Mouse (Mus musculus): ENCODE measurements around the gene Gtf2a1l. TPM values are rescaled to one million over a fixed set of nuclear protein-coding genes. Genes with fewer than 3 reads are reported as not detected.

The Gtf2a1l gene
- 0.15 and 0.16 TPM in 2 replicates for polyA plus RNA-seq (2012; rRNA removed)

DNA sequence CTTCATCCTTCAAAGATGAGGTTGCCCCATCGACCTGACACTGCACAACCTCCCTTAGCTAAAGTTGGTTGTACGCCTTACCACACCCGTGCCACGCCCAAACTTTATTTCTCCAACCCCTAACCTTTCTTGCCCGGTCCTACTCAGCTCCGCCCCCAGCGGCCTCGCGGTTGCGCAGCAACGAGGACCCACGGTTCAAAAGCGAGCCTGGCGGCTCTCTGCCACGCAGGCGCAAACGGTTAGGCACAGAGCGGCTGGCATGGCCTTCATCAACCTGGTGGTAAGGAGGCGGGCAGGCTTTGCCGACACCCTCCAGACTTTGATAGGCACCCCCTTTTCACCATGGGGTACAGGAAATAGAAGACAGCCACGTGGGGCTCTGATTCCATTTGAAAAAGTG lies at the start of gene Gtf2a1l:
Gtf2a1l (plus strand) TSS at position 209 of the 400 bp plus-strand sequence.
- TF ChIP-seq CTCF (IDR thresholded peaks at IDR 0.05; ENCODE audit: borderline replicate concordance, extremely low read depth, insufficient read depth, insufficient read length), result 0 out of 2 replicates have a peak, but pooled peaks have one; percentile 13
- no peak for TF ChIP-seq POLR2A (IDR thresholded peaks at IDR 0.05; ENCODE audit: borderline replicate concordance, extremely low read depth, insufficient read depth, insufficient read length, poor library complexity, severe bottlenecking)
- DNase-seq (ENCODE audit: low read depth), result peak; percentile 58

DNA sequence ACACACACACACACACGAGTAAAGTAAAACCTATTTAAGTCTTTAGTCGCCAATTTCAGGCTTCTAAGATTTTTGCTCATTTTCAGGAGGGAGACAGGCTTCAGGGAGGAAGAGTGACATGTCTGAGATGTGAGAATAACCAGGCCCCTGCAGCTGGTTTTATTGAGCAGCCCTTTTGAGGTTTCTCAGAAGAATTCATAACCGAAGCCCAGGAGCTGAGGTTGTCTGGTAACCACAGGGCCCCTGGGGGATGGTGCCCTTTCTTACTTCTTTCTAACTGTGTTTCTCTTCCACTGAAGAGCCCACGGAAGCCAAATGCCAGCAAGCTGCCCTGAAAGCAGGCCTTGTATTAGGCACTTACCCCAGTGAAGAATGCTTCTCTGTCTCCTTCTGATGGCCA lies 47.5 kb upstream of the Gtf2a1l start:
- no peak for DNase-seq (ENCODE audit: low read depth)
- TF ChIP-seq CTCF (IDR thresholded peaks at IDR 0.05; ENCODE audit: borderline replicate concordance, extremely low read depth, insufficient read depth, insufficient read length) (no peak), POLR2A (IDR thresholded peaks at IDR 0.05; ENCODE audit: borderline replicate concordance, extremely low read depth, insufficient read depth, insufficient read length, poor library complexity, severe bottlenecking) (no peak)

DNA sequence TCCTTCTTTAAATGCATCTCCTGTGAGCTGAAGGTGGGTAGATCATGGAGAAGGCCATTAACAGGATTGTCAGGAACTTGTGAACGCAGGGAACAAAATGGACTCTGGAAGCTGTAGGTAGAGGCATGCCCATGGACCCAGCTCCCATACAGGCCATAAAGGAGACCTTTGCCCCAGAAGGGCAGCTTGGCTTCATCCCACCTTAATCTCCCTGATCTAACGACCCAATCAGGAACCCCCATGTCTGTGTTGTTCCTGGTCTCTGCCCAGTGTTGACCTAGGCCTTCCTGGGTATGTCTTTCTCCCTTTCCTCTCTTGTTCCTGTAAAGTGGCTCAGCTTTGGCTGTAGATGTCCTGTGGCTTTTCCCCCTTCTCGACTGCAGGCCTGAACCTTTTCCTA lies 47.1 kb upstream of the Gtf2a1l start:
- DNase-seq (ENCODE audit: low read depth), result no peak
- TF ChIP-seq CTCF (IDR thresholded peaks at IDR 0.05; ENCODE audit: borderline replicate concordance, extremely low read depth, insufficient read depth, insufficient read length), result no peak
- no peak for TF ChIP-seq POLR2A (IDR thresholded peaks at IDR 0.05; ENCODE audit: borderline replicate concordance, extremely low read depth, insufficient read depth, insufficient read length, poor library complexity, severe bottlenecking)

DNA sequence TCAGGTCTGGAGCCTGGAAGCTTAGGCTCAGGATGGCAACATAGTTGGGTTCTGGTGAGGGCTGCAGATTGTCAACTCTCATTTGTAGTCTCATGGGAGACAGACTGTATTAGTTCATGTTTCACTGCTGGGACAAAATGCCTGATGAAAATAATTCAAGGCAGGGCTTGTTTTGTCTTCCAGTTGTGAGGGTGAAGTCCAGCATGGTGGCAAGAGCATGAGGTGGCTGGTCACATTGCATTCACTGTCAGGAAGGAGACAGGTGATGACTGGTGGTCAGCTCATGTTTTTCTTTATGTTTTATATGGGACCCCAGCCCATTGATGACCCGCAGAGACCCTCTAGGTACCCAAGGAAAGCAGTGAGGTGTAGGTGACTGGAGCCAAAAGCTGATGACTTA lies 45.7 kb upstream of the Gtf2a1l start:
- TF ChIP-seq POLR2A (IDR thresholded peaks at IDR 0.05; ENCODE audit: borderline replicate concordance, extremely low read depth, insufficient read depth, insufficient read length, poor library complexity, severe bottlenecking) (no peak), CTCF (IDR thresholded peaks at IDR 0.05; ENCODE audit: borderline replicate concordance, extremely low read depth, insufficient read depth, insufficient read length) (no peak)
- DNase-seq (ENCODE audit: low read depth), result no peak

DNA sequence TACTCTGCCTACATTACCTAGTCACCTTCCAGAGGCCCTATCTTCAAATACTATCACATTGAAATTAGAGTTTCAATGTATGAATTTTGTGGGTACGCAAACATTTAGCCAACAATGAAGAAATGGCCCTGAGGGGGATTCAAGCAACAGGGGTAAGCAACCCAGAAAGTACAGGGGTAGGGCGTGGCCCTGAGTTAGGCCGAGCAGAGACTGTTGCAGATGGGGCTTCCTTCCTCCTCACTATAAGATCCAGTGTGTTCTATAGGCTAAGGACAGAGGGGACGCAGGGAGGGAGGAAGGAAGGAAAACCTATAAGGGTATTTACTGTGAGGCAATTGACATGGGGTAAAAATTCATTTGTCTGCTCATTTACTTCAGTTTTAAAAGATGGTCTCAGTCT lies 44.1 kb upstream of the Gtf2a1l start:
- TF ChIP-seq CTCF (IDR thresholded peaks at IDR 0.05; ENCODE audit: borderline replicate concordance, extremely low read depth, insufficient read depth, insufficient read length) (no peak), POLR2A (IDR thresholded peaks at IDR 0.05; ENCODE audit: borderline replicate concordance, extremely low read depth, insufficient read depth, insufficient read length, poor library complexity, severe bottlenecking) (no peak)

GRCm38 (mm10) chr17:88625350-88625749 lies 43.1 kb upstream of the Gtf2a1l start:
- no peak for DNase-seq (ENCODE audit: low read depth)
- TF ChIP-seq POLR2A (IDR thresholded peaks at IDR 0.05; ENCODE audit: borderline replicate concordance, extremely low read depth, insufficient read depth, insufficient read length, poor library complexity, severe bottlenecking) (no peak), CTCF (IDR thresholded peaks at IDR 0.05; ENCODE audit: borderline replicate concordance, extremely low read depth, insufficient read depth, insufficient read length) (no peak)

More for the DNA sequence above, 44.1 kb upstream of the Gtf2a1l start:
- no peak for DNase-seq (ENCODE audit: low read depth)

- DNase-seq (ENCODE audit: low read depth), result no peak
- no peak for TF ChIP-seq CTCF (IDR thresholded peaks at IDR 0.05; ENCODE audit: borderline replicate concordance, extremely low read depth, insufficient read depth, insufficient read length)
- TF ChIP-seq POLR2A (IDR thresholded peaks at IDR 0.05; ENCODE audit: borderline replicate concordance, extremely low read depth, insufficient read depth, insufficient read length, poor library complexity, severe bottlenecking), result no peak
Measured at GRCm38 (mm10) chr17:88625931-88626330, 42.5 kb upstream of the Gtf2a1l start.

DNA sequence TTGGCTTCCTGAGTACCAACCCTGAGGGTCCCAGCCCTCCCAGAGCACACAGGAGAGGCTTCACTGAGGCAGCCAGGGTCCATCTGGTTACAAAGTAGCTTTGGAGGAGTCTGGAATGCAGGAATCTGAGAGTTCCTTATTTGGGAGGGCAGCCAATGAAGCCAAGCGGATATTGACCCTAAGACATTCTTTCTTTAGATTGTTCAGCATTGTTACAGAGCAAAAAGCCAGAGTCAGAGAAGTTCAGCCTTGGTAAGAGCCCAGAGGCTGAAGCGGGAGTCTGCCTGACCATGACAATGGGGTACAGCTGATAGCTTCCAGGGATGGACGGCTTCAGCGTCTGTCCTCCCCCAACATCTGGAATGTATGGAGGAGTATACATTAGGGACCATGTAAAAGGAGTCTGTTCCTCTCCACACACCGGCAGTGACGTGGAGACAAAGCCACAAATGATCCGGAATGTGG lies 42.1 kb upstream of the Gtf2a1l start:
- peak; percentile 24 for DNase-seq (ENCODE audit: low read depth)
- TF ChIP-seq POLR2A (IDR thresholded peaks at IDR 0.05; ENCODE audit: borderline replicate concordance, extremely low read depth, insufficient read depth, insufficient read length, poor library complexity, severe bottlenecking) (no peak), CTCF (IDR thresholded peaks at IDR 0.05; ENCODE audit: borderline replicate concordance, extremely low read depth, insufficient read depth, insufficient read length) (no peak)

GRCm38 (mm10) chr17:88627150-88627549 lies 41.3 kb upstream of the Gtf2a1l start:
- DNase-seq (ENCODE audit: low read depth), result no peak
- TF ChIP-seq CTCF (IDR thresholded peaks at IDR 0.05; ENCODE audit: borderline replicate concordance, extremely low read depth, insufficient read depth, insufficient read length) (no peak), POLR2A (IDR thresholded peaks at IDR 0.05; ENCODE audit: borderline replicate concordance, extremely low read depth, insufficient read depth, insufficient read length, poor library complexity, severe bottlenecking) (no peak)

GRCm38 (mm10) chr17:88628676-88629380 lies 39.6 kb upstream of the Gtf2a1l start:
- DNase-seq (ENCODE audit: low read depth), result peak; percentile 91
- TF ChIP-seq POLR2A (IDR thresholded peaks at IDR 0.05; ENCODE audit: borderline replicate concordance, extremely low read depth, insufficient read depth, insufficient read length, poor library complexity, severe bottlenecking) (no peak), CTCF (IDR thresholded peaks at IDR 0.05; ENCODE audit: borderline replicate concordance, extremely low read depth, insufficient read depth, insufficient read length) (no peak)

GRCm38 (mm10) chr17:88629381-88629759 lies 39.1 kb upstream of the Gtf2a1l start:
- no peak for DNase-seq (ENCODE audit: low read depth)
- no peak for TF ChIP-seq POLR2A (IDR thresholded peaks at IDR 0.05; ENCODE audit: borderline replicate concordance, extremely low read depth, insufficient read depth, insufficient read length, poor library complexity, severe bottlenecking)
- TF ChIP-seq CTCF (IDR thresholded peaks at IDR 0.05; ENCODE audit: borderline replicate concordance, extremely low read depth, insufficient read depth, insufficient read length), result no peak

All from brain, embryonic 14.5 days (tissue).